Mouse (Mus musculus) mammary gland, adult 2 months (tissue): ENCODE results near the gene As3mt. TPM values are rescaled to one million over a fixed set of nuclear protein-coding genes. Genes with fewer than 3 reads are reported as not detected.

Experiments used
- polyA plus RNA-seq: library from polyadenylated mRNA; depleted of rRNA; stranded (reverse); fragments of >200 nt; gene quantifications from 2 replicates; pipeline ENCODE4 v1.2.3, GENCODE M21; 2012; ENCODE audit warnings: low replicate concordance; rRNA removed

Gene As3mt
- polyA plus RNA-seq: 3.6 and 9.7 TPM in 2 replicates

DNA sequence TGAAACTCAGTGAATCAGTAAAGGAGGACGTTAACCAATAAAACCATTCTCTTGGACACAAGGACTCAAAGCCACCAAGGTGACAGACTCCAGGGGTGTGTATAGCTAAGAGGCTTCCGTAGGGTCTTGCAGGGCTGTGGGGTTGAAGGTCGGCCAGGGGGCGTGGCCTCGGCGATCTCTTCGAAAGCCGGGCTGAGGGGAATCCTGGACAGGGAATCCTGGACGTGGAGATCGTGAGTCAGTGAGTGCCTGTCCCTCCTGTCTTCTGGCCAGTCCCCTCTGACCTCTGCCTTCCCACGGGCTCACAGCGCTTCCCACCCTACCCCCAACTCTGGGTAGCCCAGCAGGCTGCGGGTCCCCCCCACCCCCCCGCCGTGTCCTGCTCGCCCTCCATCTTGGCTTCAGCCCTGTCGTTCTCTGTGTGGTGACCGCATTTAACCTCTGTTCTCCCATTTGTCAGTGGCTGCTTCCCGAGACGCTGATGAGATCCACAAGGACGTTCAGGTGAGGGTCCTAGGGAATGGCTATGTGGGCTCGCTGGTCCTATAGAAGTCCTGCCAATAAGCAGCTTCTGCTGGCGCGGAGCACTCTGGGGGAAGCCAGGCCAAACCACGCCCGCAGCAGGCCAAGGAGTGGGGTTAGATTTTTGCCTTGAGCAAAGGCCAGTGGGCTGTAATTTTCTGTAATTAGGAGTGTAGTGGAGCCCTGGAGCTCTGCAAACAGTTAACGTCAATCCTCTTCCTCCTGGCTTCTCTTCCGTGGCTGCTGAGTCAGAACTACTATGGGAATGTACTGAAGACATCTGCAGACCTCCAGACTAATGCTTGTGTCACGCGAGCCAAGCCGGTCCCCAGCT lies at the start of gene As3mt:
TSS of gene As3mt (plus strand) at position 163 of the 856 bp plus-strand sequence.

DNA sequence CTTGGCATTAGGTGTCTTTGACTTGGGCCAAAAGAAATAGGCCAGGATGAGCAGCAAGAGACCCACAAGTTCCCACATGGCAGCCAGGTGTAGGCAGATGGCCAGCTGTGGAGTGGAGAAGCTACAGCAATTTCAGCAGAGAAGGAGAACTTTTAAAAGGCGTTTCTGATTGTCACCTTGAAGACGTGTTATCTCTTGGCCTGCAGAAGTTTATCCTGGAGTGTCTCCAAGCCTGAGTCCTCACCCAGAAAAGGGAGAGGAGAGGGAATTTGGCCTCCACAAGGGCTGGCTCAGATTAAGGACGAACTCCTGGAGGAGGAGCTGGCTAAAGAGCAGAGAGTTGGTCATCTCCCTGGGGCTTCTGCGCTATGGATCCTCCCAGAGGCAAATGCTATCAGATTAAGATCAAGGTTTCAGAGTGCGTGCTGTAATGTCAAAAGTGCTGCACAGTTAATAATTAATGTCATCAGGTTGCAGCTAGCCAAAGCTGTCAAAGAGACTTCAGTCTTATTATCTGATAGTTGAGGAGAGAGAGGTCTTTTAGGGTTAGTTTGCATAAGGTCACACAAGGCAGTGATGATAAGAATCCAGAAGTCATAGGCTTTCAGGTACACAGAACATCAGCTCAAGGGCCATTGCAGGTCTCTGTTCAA lies 34.4 kb upstream of the As3mt start, which contains the start of gene Cyp17a1:
TSS of gene Cyp17a1 (minus strand) at position 407 of the 653 bp plus-strand sequence.

DNA sequence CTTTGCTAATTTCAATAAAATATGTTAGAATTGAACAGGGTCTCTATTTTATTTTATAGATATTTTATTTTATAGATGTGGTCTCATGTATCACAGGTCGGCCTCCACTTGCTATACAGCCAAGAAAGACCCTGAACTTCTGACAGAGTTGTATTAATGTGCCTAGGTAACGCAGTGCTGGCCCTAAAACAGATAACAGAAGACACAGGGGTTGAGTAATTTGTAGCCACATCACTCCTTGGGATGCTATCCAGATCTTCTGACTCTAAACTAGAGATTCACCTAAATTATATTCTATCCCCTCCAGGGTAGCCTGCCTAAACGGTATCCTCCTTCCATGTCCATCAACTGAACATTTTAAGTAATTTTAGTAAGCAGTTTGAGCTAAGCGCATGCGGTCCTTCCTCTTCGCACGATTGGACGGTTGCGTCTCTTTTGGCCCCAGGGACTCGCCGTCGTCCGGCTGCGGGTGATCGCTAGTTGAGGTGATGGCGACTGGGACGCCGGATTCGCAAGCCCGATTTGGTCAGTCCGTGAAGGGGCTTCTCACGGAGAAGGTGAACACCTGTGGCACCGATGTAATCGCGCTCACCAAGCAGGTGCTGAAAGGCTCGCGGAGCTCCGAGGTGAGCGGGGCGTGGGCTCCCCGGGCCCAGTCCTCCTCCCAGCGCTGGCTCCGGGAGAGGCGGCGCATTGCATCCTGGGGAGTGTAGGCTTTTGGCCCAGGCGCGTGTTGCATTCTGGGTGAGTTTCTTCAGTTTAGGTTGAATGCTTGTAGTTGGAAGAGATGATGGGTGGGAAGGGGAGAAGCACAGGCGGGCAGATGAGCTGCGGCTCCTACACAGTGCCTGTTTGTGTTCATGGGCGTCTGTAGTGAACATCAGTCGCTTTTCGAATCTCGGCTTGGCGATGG lies 17.5 kb upstream of the As3mt start, which contains the start of gene Borcs7:
TSS of gene Borcs7 (plus strand) at position 447 of the 913 bp plus-strand sequence.

DNA sequence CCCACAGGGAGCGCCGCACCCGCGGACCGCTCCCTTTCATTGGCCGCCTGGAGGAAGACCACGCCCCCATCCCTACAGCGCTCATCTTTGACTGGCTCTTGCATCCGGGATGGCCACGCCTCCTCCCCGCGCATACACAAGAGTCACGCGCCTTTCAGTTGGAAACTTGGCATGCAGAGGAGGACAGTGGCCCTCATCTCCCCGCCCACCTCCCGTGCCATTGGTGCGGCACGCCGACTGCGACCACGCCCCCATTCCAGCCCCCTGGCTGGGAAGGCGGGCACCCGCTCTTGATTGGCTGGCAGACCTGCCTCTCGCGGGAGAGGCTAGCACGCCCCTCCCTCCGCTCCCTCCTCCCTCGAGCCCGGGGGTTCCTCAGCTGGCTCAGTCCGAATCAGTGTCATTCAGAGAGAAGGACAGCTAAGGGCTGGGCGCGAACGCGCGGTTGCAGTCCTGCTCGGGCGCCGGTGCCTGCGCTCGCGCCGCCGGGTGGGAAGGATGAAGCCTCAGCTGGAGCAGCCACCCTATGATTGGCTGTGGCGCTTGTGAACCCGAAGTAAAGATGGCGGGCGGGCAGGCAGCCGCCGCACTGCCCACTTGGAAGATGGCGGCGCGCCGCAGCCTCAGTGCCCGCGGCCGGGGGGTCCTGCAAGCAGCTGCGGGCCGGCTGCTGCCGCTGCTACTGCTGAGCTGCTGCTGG lies 54.1 kb downstream of the As3mt start, which contains the start of gene Cnnm2:
TSS of gene Cnnm2 (plus strand) at position 350 of the 700 bp plus-strand sequence.

Other genes with a start within 250 kb of the As3mt start
- gene Trim8, start 205.8 kb upstream of the As3mt start, polyA plus RNA-seq: 34.8 and 83.0 TPM in 2 replicates
- 10.4 and 23.6 TPM in 2 replicates for gene Arl3, start 134.3 kb upstream of the As3mt start, polyA plus RNA-seq
- 3.3 and 5.6 TPM in 2 replicates for gene Sfxn2, start 134.1 kb upstream of the As3mt start, polyA plus RNA-seq
- gene Wbp1l, start 108.4 kb upstream of the As3mt start, polyA plus RNA-seq: 54.5 and 65.0 TPM in 2 replicates
- 0.53 TPM in 1 of 2 replicates, not detected in the other for gene Cyp17a1, start 34.3 kb upstream of the As3mt start, polyA plus RNA-seq
- 3.7 and 7.8 TPM in 2 replicates for gene Borcs7, start 17.6 kb upstream of the As3mt start, polyA plus RNA-seq
- gene Cnnm2, start 54.1 kb downstream of the As3mt start, polyA plus RNA-seq: 24.5 and 37.9 TPM in 2 replicates